ENCODE assay signal across 8 mouse cellular contexts in the genomic region with DNA sequence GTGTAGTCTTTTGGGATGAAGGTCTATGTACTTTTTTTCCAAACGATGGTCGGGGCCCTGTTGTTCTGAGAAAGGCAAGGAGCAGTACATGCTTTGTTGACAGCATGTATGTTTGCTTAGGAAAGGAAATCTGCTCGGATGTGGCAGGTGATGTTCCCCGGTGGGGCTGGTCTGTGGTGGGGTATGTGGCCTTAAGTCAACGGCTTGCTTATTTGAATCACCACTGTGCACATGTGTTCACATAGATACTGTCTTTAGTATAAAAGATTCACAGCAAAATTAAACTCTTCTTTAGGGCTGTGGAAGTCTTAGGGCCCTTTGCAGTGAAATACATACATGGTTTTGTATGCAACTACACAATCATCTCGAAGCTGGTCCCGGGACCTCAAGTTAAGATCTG. TPM values are rescaled to one million over a fixed set of nuclear protein-coding genes. Genes with fewer than 3 reads are reported as not detected.
DNase-seq lines count a peak whose midpoint lies in the region; ATAC-seq and TF ChIP-seq lines count a peak whose summit lies in the region.

No protein-coding gene starts in this region.

- peak overlapping the region; percentile 74 to 81 for H3K4me3 ChIP-seq in ES-E14 (ENCODE audit: insufficient read depth in 1 of 2, low read depth in 1 of 2, low read length in 2 of 2, poor library complexity in 1 of 2, severe bottlenecking in 1 of 2)
- H3K4me3 ChIP-seq in hindbrain, embryonic 10.5 days, result peak overlapping the region; percentile 97
- H3K4me3 ChIP-seq in midbrain, embryonic 13.5 days (replicated peaks), result peak overlapping the region; percentile 95

- peak overlapping the region; percentile 88 for H3K4me2 ChIP-seq in midbrain, embryonic 13.5 days (replicated peaks)

- 49% methylated on average over 7 of the region's 7 CpGs for WGBS in hindbrain, embryonic 10.5 days
- WGBS in midbrain, embryonic 13.5 days, result 44% methylated on average over 7 of the region's 7 CpGs

- H3K36me3 ChIP-seq in ES-E14 (ENCODE audit: control insufficient read depth, insufficient read depth, low read length, poor library complexity, severe bottlenecking), result no peaks in the 10 kb centered on the region
- H3K36me3 ChIP-seq in hindbrain, embryonic 10.5 days, result no peaks in the 10 kb centered on the region
- H3K36me3 ChIP-seq in midbrain, embryonic 13.5 days, result no peaks in the 10 kb centered on the region

- ATAC-seq in CD4-positive, CD25-positive, alpha-beta regulatory T cell, adult 4 months, result no peak
- no peak for ATAC-seq in midbrain, embryonic 13.5 days

- peak; percentile 33 for DNase-seq in CD4-positive, CD25-positive, alpha-beta regulatory T cell, adult 2 months (ENCODE audit: low read depth, low spot score)
- no peak for DNase-seq in ES-E14 (ENCODE audit: low read depth, low spot score)
- no peak for DNase-seq in hindbrain, embryonic 10.5 days (ENCODE audit: low spot score)
- DNase-seq in right cerebral cortex, postnatal 4 days, result no peak
- no peak for DNase-seq in right cerebral cortex, postnatal 14 days
- DNase-seq in cerebellum, postnatal 36 days, result no peak

- peak overlapping the region; percentile 78; the same call in 1 of the 2 replicates for H3K9ac ChIP-seq in ES-E14 (ENCODE audit: insufficient read depth, low read depth, low read length, poor library complexity, severe bottlenecking)
- peak overlapping the region; percentile 98 for H3K9ac ChIP-seq in midbrain, embryonic 13.5 days (replicated peaks)

- H3K9me3 ChIP-seq in ES-E14 (ENCODE audit: control insufficient read depth, insufficient read depth, low read depth, low read length), result no peaks in the 10 kb centered on the region
- no peaks in the 10 kb centered on the region for H3K9me3 ChIP-seq in hindbrain, embryonic 10.5 days
- H3K9me3 ChIP-seq in midbrain, embryonic 13.5 days, result no peaks in the 10 kb centered on the region

- no peak overlapping the region for H3K27ac ChIP-seq in ES-E14 (ENCODE audit: insufficient read depth, low read depth, low read length, poor library complexity, severe bottlenecking)
- H3K27ac ChIP-seq in hindbrain, embryonic 10.5 days, result no peak overlapping the region
- H3K27ac ChIP-seq in midbrain, embryonic 13.5 days, result peak overlapping the region; percentile 98

- in situ Hi-C loops in ES-E14 (cut with MboI; ENCODE audit: low sequenced_read_pairs in 2 of 2, unreplicated experiment in 2 of 2), result no loop called here

- H3K4me1 ChIP-seq in ES-E14 (ENCODE audit: control insufficient read depth in 2 of 2, insufficient read depth in 2 of 2, low read length in 2 of 2, poor library complexity in 1 of 2), result peaks cover 11 to 18% of the 10 kb centered on the region in 2 experiments; a peak in 3 of 4 replicates
- H3K4me1 ChIP-seq in hindbrain, embryonic 10.5 days (replicated peaks), result peaks cover 38% of the 10 kb centered on the region
- peaks cover 36% of the 10 kb centered on the region for H3K4me1 ChIP-seq in midbrain, embryonic 13.5 days (replicated peaks)

- no peaks in the 10 kb centered on the region for H3K27me3 ChIP-seq in hindbrain, embryonic 10.5 days (ENCODE audit: insufficient read depth, poor library complexity, severe bottlenecking)
- H3K27me3 ChIP-seq in midbrain, embryonic 13.5 days, result no peaks in the 10 kb centered on the region

TF ChIP-seq in ES-E14, 5 proteins besides CTCF, POLR2A, EP300 and RAD21:
- TF ChIP-seq ZNF384 (IDR thresholded peaks at IDR 0.05; ENCODE audit: low read depth, low read length) (no peak), CHD2 (IDR thresholded peaks at IDR 0.05; ENCODE audit: low read depth, low read length) (no peak), HCFC1 (IDR thresholded peaks at IDR 0.05; ENCODE audit: borderline replicate concordance, insufficient read depth, low read length) (no peak), ZC3H11A (IDR thresholded peaks at IDR 0.05; ENCODE audit: borderline replicate concordance, low read depth, low read length) (no peak), MAFK (IDR thresholded peaks at IDR 0.05; ENCODE audit: insufficient read depth, low read depth, low read length) (no peak)

RNA-seq across cellular contexts. Expression of gene Zfp652, which starts 1.9 kb away (rescaled TPM):
- polyA plus RNA-seq in CD4-positive, CD25-positive, alpha-beta regulatory T cell, adult 4 months (2017; shearing (Covaris generic)), result 10 to 100 TPM; 15.1 to 21.3 TPM
- total RNA-seq in ES-E14 (2012; rRNA removed), result 26.9 and 47.0 TPM in 2 replicates
- polyA plus RNA-seq in hindbrain, embryonic 10.5 days (2016; fragmentation: Nextera tagmentation; extraction: Ambion mirVana), result 16.7 and 17.2 TPM in 2 replicates
- 29.0 and 32.1 TPM in 2 replicates for polyA plus RNA-seq in midbrain, embryonic 13.5 days (2015; fragmentation: Nextera tagmentation; extraction: Ambion mirVana)

RNA-seq across cellular contexts. Expression of gene B130006D01Rik, which starts 9.0 kb away (rescaled TPM):
- polyA plus RNA-seq in CD4-positive, CD25-positive, alpha-beta regulatory T cell, adult 4 months (2017; shearing (Covaris generic)), result 1 to 10 TPM; 7.5 to 8.6 TPM
- total RNA-seq in ES-E14 (2012; rRNA removed), result 1.5 and 3.0 TPM in 2 replicates
- 1.1 and 1.4 TPM in 2 replicates for polyA plus RNA-seq in hindbrain, embryonic 10.5 days (2016; fragmentation: Nextera tagmentation; extraction: Ambion mirVana)
- 1.5 and 2.0 TPM in 2 replicates for polyA plus RNA-seq in midbrain, embryonic 13.5 days (2015; fragmentation: Nextera tagmentation; extraction: Ambion mirVana)

RNA-seq across cellular contexts. Expression of gene Phb, which starts 47.7 kb away (rescaled TPM):
- polyA plus RNA-seq in CD4-positive, CD25-positive, alpha-beta regulatory T cell, adult 4 months (2017; shearing (Covaris generic)), result 100 to 1,000 TPM; 132 to 177 TPM
- total RNA-seq in ES-E14 (2012; rRNA removed), result 693 and 831 TPM in 2 replicates
- polyA plus RNA-seq in hindbrain, embryonic 10.5 days (2016; fragmentation: Nextera tagmentation; extraction: Ambion mirVana), result 222 and 248 TPM in 2 replicates
- polyA plus RNA-seq in midbrain, embryonic 13.5 days (2015; fragmentation: Nextera tagmentation; extraction: Ambion mirVana), result 168 and 179 TPM in 2 replicates
